Mouse (Mus musculus) gastrocnemius, postnatal 36 days (tissue): ENCODE data around the gene Allc. TPM values are rescaled to one million over a fixed set of nuclear protein-coding genes. Genes with fewer than 3 reads are reported as not detected.

Source experiments
- DNase-seq, 2 experiments: peaks; one replicate each; pipeline ENCODE4 v3.0.0; 2022
- intact Hi-C: fragments of 180-260 bp; cut with DNase I; formaldehyde crosslinking; loops from one replicate; pipeline ENCODE4 v1.15.1; 2025
- total RNA-seq, 2 experiments: library from RNA; stranded (reverse); gene quantifications; 2 replicates each; pipeline ENCODE4 v1.2.3; 2021

Allc gene
- total RNA-seq, 2 experiments from 2014 or later, result not detected

GRCm38 (mm10) chr12:28587949-28588348 is 5.6 kb upstream of the Allc start:
- intact Hi-C loops, result loop anchor here (10.0 kb wide), 1 partner anchor 577 kb away; no protein-coding TSS in a partner anchor
- DNase-seq, result no peak

- no peak for DNase-seq
- intact Hi-C loops, result loop anchor here (10.0 kb wide), 1 partner anchor 581 kb away; no protein-coding TSS in a partner anchor
These were observed 1.7 kb upstream of the Allc start for GRCm38 (mm10) chr12:28584036-28584435.

GRCm38 (mm10) chr12:28579132-28579531 is 3.2 kb downstream of the Allc start:
- intact Hi-C loops, result no loop called here
- no peak for DNase-seq

- no peak for DNase-seq
- intact Hi-C loops, result no loop called here
These were observed 4.2 kb downstream of the Allc start for GRCm38 (mm10) chr12:28578147-28578546.

- DNase-seq, result no peak
- intact Hi-C loops, result no loop called here
These were observed 6.8 kb downstream of the Allc start for GRCm38 (mm10) chr12:28575366-28576070.

- intact Hi-C loops, result no loop called here
These were observed 10.1 kb downstream of the Allc start for GRCm38 (mm10) chr12:28572241-28572640.

GRCm38 (mm10) chr12:28552299-28552698 is 30.0 kb downstream of the Allc start, which contains the start of gene Dcdc2c:
Dcdc2c (minus strand) TSS chr12:28552399.
- intact Hi-C loops, result no loop called here
- DNase-seq, result no peak

More at GRCm38 (mm10) chr12:28572241-28572640, 10.1 kb downstream of the Allc start:
- no peak for DNase-seq

- DNase-seq, result no peak
- intact Hi-C loops, result no loop called here
These were observed 30.5 kb downstream of the Allc start for GRCm38 (mm10) chr12:28551775-28552174.

GRCm38 (mm10) chr12:28548887-28549286 is 33.4 kb downstream of the Allc start:
- intact Hi-C loops, result no loop called here

GRCm38 (mm10) chr12:28514264-28514775 is 68.0 kb downstream of the Allc start:
- DNase-seq, result no peak
- intact Hi-C loops, result no loop called here

More at GRCm38 (mm10) chr12:28548887-28549286, 33.4 kb downstream of the Allc start:
- DNase-seq, result no peak

- DNase-seq, result no peak
- intact Hi-C loops, result no loop called here
These were observed 72.5 kb downstream of the Allc start for GRCm38 (mm10) chr12:28509699-28510280.

Other genes starting within 250 kb of the Allc start
- gene Dcdc2c, start 30.1 kb downstream of the Allc start, total RNA-seq, result not detected
- under 1 TPM; 0.17 to 0.46 TPM for gene Colec11, start 40.9 kb upstream of the Allc start, total RNA-seq
- 100 to 1,000 TPM; 171 to 173 TPM for gene Rps7, start 53.4 kb upstream of the Allc start, total RNA-seq
- gene Rnaseh1, start 67.1 kb upstream of the Allc start, total RNA-seq, result 1 to 10 TPM; 4.9 to 6.0 TPM
- 10 to 100 TPM; 57.1 to 66.1 TPM for gene Adi1, start 92.7 kb upstream of the Allc start, total RNA-seq
- gene Trappc12, start 167.9 kb upstream of the Allc start, total RNA-seq, result 10 to 100 TPM; 13.8 to 16.6 TPM
- gene Eipr1, start 169.3 kb upstream of the Allc start, total RNA-seq, result 1 to 10 TPM; 4.7 to 7.1 TPM